Mouse (Mus musculus) heart, embryonic 14.5 days (tissue): ENCODE results near the gene Stam2. TPM values are rescaled to one million over a fixed set of nuclear protein-coding genes. Genes with fewer than 3 reads are reported as not detected.

Experiments used
- ATAC-seq: fragments of 200-750 bp; cut with Nextera tagmentation; 2 replicates; pipeline ENCODE4 v1.8.0; 2017; ENCODE audit warnings: low read depth, moderate TSS enrichment; ENCODE audit not compliant: insufficient number of reproducible peaks, insufficient read depth, low FRiP score
- H3K27ac ChIP-seq, 2 experiments: fragments of 200-500 bp in 1 of 2; fragments of 300-500 bp in 1 of 2; sonication (generic) in 1 of 2; replicated peaks in 1 of 2; 2 replicates each; pipeline ENCODE4 v1.5.1; 2012 to 2014; ENCODE audit warnings: low read depth in 2 of 2, low read length in 2 of 2, control low read depth in 1 of 2, mild to moderate bottlenecking in 1 of 2, mixed read lengths in 1 of 2; ENCODE audit not compliant: control insufficient read depth in 1 of 2, insufficient read depth in 1 of 2
- H3K27me3 ChIP-seq: fragments of 300-500 bp; sonication (generic); 2 replicates; pipeline ENCODE4 v1.6.1; 2014; ENCODE audit warnings: mild to moderate bottlenecking, low read length, control low read depth; ENCODE audit not compliant: control insufficient read depth, insufficient read depth
- H3K36me3 ChIP-seq: fragments of 300-500 bp; sonication (generic); 2 replicates; pipeline ENCODE4 v1.6.1; 2014; ENCODE audit warnings: mild to moderate bottlenecking, control low read depth, low read length, mixed read lengths; ENCODE audit not compliant: control insufficient read depth, insufficient read depth
- H3K4me1 ChIP-seq, 2 experiments: fragments of 200-500 bp in 1 of 2; fragments of 300-500 bp in 1 of 2; sonication (generic) in 1 of 2; 2 replicates each; pipeline ENCODE4 v1.6.1; 2012 to 2014; ENCODE audit warnings: low read length in 2 of 2, control low read depth in 1 of 2, mixed read lengths in 1 of 2; ENCODE audit not compliant: control insufficient read depth in 2 of 2, insufficient read depth in 2 of 2
- H3K4me2 ChIP-seq: fragments of 300-500 bp; sonication (generic); 2 replicates; pipeline ENCODE4 v1.6.1; 2014; ENCODE audit warnings: mild to moderate bottlenecking, low read length
- H3K4me3 ChIP-seq, 2 experiments: fragments of 200-500 bp in 1 of 2; fragments of 300-500 bp in 1 of 2; sonication (generic) in 1 of 2; 2 replicates each; pipeline ENCODE4 v1.5.1; 2012 to 2014; ENCODE audit warnings: low read length in 2 of 2, mild to moderate bottlenecking in 2 of 2, control low read depth in 1 of 2, low read depth in 1 of 2, moderate library complexity in 1 of 2; ENCODE audit not compliant: control insufficient read depth in 1 of 2, insufficient read depth in 1 of 2
- H3K9ac ChIP-seq: fragments of 300-500 bp; sonication (generic); 2 replicates; pipeline ENCODE4 v1.6.1; 2014; ENCODE audit warnings: mild to moderate bottlenecking, low read length
- H3K9me3 ChIP-seq: fragments of 300-500 bp; sonication (generic); 2 replicates; pipeline ENCODE4 v1.6.1; 2016; ENCODE audit warnings: low read length, control low read depth; ENCODE audit not compliant: control insufficient read depth
- WGBS: fragments of 180-500 bp; shearing (Covaris S2); extraction: QIAGEN DNeasy Blood & Tissue Kit; methylation state at CpG from one replicate; pipeline ENCODE4 v1.1.7; 2014; 5-methylcytosine and 5-hydroxymethylcytosine counted together
- polyA plus RNA-seq: library from polyadenylated mRNA; unstranded; fragments of >200 nt; fragmentation: Nextera tagmentation; extraction: Ambion mirVana; gene quantifications from 2 replicates; pipeline ENCODE4 v1.2.1, GENCODE M21; 2014

Stam2 gene
- polyA plus RNA-seq, 1 experiment from 2014 or later: 35.3 TPM

- H3K27ac ChIP-seq: no peak overlapping the region
- ATAC-seq: no peak
- 88% methylated on average over 6 of the region's 6 CpGs for WGBS
Measured at GRCm38 (mm10) chr2:52765130-52765529, 23.0 kb upstream of the Stam2 start.

GRCm38 (mm10) chr2:52763891-52764290, 21.8 kb upstream of the Stam2 start:
- Histone ChIP-seq H3K9me3 (no peaks in the 10 kb centered on the region), H3K36me3 (no peaks in the 10 kb centered on the region), H3K27ac (no peak overlapping the region), H3K4me2 (no peak overlapping the region), H3K27me3 (no peaks in the 10 kb centered on the region), H3K4me1 (0 out of 4 replicates have a peak, but pooled peaks cover 0 to 2% of the 10 kb centered on the region in 2 experiments), H3K9ac (no peak overlapping the region), H3K4me3 (no peak overlapping the region)
- WGBS: 85% methylated on average over 14 of the region's 14 CpGs
- no peak for ATAC-seq

More at GRCm38 (mm10) chr2:52765130-52765529, 23.0 kb upstream of the Stam2 start:
- H3K4me1 ChIP-seq: 0 out of 4 replicates have a peak, but pooled peaks cover 0 to 2% of the 10 kb centered on the region in 2 experiments
- H3K36me3 ChIP-seq: no peaks in the 10 kb centered on the region
- H3K4me2 ChIP-seq: no peak overlapping the region
- H3K27me3 ChIP-seq: no peaks in the 10 kb centered on the region
- no peak overlapping the region for H3K9ac ChIP-seq
- no peaks in the 10 kb centered on the region for H3K9me3 ChIP-seq
- H3K4me3 ChIP-seq: no peak overlapping the region

GRCm38 (mm10) chr2:52763040-52763736, 21.1 kb upstream of the Stam2 start:
- peaks cover 0 to 2% of the 10 kb centered on the region in 2 experiments; a peak in 1 of 4 replicates for H3K4me1 ChIP-seq
- peak overlapping the region; percentile 51 for H3K4me2 ChIP-seq
- no peak overlapping the region for H3K27ac ChIP-seq
- no peak for ATAC-seq
- no peaks in the 10 kb centered on the region for H3K36me3 ChIP-seq
- no peaks in the 10 kb centered on the region for H3K9me3 ChIP-seq
- H3K4me3 ChIP-seq: peak overlapping the region in 1 of 2 experiments; percentile 22; a peak in 1 of 4 replicates
- no peaks in the 10 kb centered on the region for H3K27me3 ChIP-seq
- no peak overlapping the region for H3K9ac ChIP-seq
- 14% methylated on average over 12 of the region's 12 CpGs for WGBS

GRCm38 (mm10) chr2:52762529-52762928, 20.4 kb upstream of the Stam2 start:
- no peak overlapping the region for H3K27ac ChIP-seq
- no peak overlapping the region for H3K4me2 ChIP-seq
- WGBS: 64% methylated on average over 7 of the region's 7 CpGs
- no peaks in the 10 kb centered on the region for H3K9me3 ChIP-seq
- H3K4me1 ChIP-seq: peaks cover 0 to 2% of the 10 kb centered on the region in 2 experiments; a peak in 1 of 4 replicates
- no peaks in the 10 kb centered on the region for H3K36me3 ChIP-seq
- no peak overlapping the region for H3K9ac ChIP-seq
- no peak for ATAC-seq
- no peaks in the 10 kb centered on the region for H3K27me3 ChIP-seq
- no peak overlapping the region for H3K4me3 ChIP-seq

- Histone ChIP-seq H3K4me3 (no peak overlapping the region), H3K9me3 (no peaks in the 10 kb centered on the region), H3K9ac (no peak overlapping the region), H3K27ac (no peak overlapping the region), H3K27me3 (no peaks in the 10 kb centered on the region), H3K4me2 (no peak overlapping the region), H3K4me1 (peaks cover 0 to 2% of the 10 kb centered on the region in 2 experiments; a peak in 1 of 4 replicates), H3K36me3 (no peaks in the 10 kb centered on the region)
- ATAC-seq: no peak
- 10% methylated on average over 10 of the region's 10 CpGs for WGBS
Measured at GRCm38 (mm10) chr2:52758627-52759026, 16.5 kb upstream of the Stam2 start.

- 11% methylated on average over 3 of the region's 3 CpGs for WGBS
- H3K4me2 ChIP-seq: no peak overlapping the region
- no peak overlapping the region for H3K27ac ChIP-seq
- no peak overlapping the region for H3K4me3 ChIP-seq
- H3K27me3 ChIP-seq: no peaks in the 10 kb centered on the region
- ATAC-seq: no peak
- H3K9ac ChIP-seq: no peak overlapping the region
- no peaks in the 10 kb centered on the region for H3K9me3 ChIP-seq
- H3K4me1 ChIP-seq: no peaks in the 10 kb centered on the region; a peak in 1 of 4 replicates
- H3K36me3 ChIP-seq: no peaks in the 10 kb centered on the region
Measured at GRCm38 (mm10) chr2:52756691-52757090, 14.6 kb upstream of the Stam2 start.

- no peak overlapping the region for H3K4me3 ChIP-seq
- no peaks in the 10 kb centered on the region; a peak in 1 of 4 replicates for H3K4me1 ChIP-seq
- no peak overlapping the region for H3K4me2 ChIP-seq
- 72% methylated on average over 3 of the region's 3 CpGs for WGBS
- no peaks in the 10 kb centered on the region for H3K36me3 ChIP-seq
- no peaks in the 10 kb centered on the region for H3K27me3 ChIP-seq
- no peak overlapping the region for H3K9ac ChIP-seq
- H3K27ac ChIP-seq: no peak overlapping the region
- H3K9me3 ChIP-seq: no peaks in the 10 kb centered on the region
- ATAC-seq: no peak
Measured at GRCm38 (mm10) chr2:52753573-52754317, 11.7 kb upstream of the Stam2 start.
